Mouse (Mus musculus) hindbrain, embryonic 11.5 days (tissue): Measurements from ENCODE around the gene Ldb2. TPM values are rescaled to one million over a fixed set of nuclear protein-coding genes. Genes with fewer than 3 reads are reported as not detected.

ENCODE experiments used
- ATAC-seq: fragments of 200-750 bp; cut with Nextera tagmentation; 2 replicates; pipeline ENCODE4 v1.8.0; 2017; ENCODE audit warnings: mild to moderate bottlenecking, moderate TSS enrichment, moderate library complexity; ENCODE audit not compliant: low FRiP score
- DNase-seq: peaks from one replicate; pipeline ENCODE4 v3.0.0-alpha.2; 2015; ENCODE audit warnings: low spot score
- H3K27ac ChIP-seq: fragments of 300-500 bp; sonication (generic); 2 replicates; pipeline ENCODE4 v1.5.1; 2014; ENCODE audit warnings: mild to moderate bottlenecking, low read depth, low read length
- H3K27me3 ChIP-seq: fragments of 300-500 bp; sonication (generic); 2 replicates; pipeline ENCODE4 v1.6.1; 2014; ENCODE audit warnings: mild to moderate bottlenecking, low read length, moderate library complexity, mixed read lengths; ENCODE audit not compliant: control insufficient read depth, insufficient read depth
- H3K36me3 ChIP-seq: fragments of 300-500 bp; sonication (generic); 2 replicates; pipeline ENCODE4 v1.6.1; 2014; ENCODE audit warnings: mild to moderate bottlenecking, low read length, moderate library complexity, mixed read lengths; ENCODE audit not compliant: control insufficient read depth, insufficient read depth
- H3K4me1 ChIP-seq: fragments of 300-500 bp; sonication (generic); replicated peaks from 2 replicates; pipeline ENCODE4 v1.6.1; 2014; ENCODE audit warnings: low read length, mixed read lengths; ENCODE audit not compliant: control insufficient read depth, insufficient read depth
- H3K4me2 ChIP-seq: fragments of 300-500 bp; sonication (generic); replicated peaks from 2 replicates; pipeline ENCODE4 v1.6.1; 2014; ENCODE audit warnings: mild to moderate bottlenecking, low read depth, low read length
- H3K4me3 ChIP-seq: fragments of 300-500 bp; sonication (generic); 2 replicates; pipeline ENCODE4 v1.5.1; 2014; ENCODE audit warnings: low read depth, low read length
- H3K9ac ChIP-seq: fragments of 300-500 bp; sonication (generic); 2 replicates; pipeline ENCODE4 v1.6.1; 2014; ENCODE audit warnings: low read depth, low read length
- H3K9me3 ChIP-seq: fragments of 300-500 bp; sonication (generic); 2 replicates; pipeline ENCODE4 v1.6.1; 2016; ENCODE audit warnings: low read length; ENCODE audit not compliant: control insufficient read depth
- WGBS: fragments of 180-500 bp; shearing (Covaris S2); extraction: QIAGEN DNeasy Blood & Tissue Kit; methylation state at CpG from one replicate; pipeline ENCODE4 v1.1.7; 2014; 5-methylcytosine and 5-hydroxymethylcytosine counted together
- polyA plus RNA-seq: library from polyadenylated mRNA; unstranded; fragments of >200 nt; fragmentation: Nextera tagmentation; extraction: Ambion mirVana; gene quantifications from 2 replicates; pipeline ENCODE4 v1.2.1, GENCODE M21; 2014

The Ldb2 gene
- polyA plus RNA-seq, 1 experiment from 2014 or later: 33.6 TPM

DNA sequence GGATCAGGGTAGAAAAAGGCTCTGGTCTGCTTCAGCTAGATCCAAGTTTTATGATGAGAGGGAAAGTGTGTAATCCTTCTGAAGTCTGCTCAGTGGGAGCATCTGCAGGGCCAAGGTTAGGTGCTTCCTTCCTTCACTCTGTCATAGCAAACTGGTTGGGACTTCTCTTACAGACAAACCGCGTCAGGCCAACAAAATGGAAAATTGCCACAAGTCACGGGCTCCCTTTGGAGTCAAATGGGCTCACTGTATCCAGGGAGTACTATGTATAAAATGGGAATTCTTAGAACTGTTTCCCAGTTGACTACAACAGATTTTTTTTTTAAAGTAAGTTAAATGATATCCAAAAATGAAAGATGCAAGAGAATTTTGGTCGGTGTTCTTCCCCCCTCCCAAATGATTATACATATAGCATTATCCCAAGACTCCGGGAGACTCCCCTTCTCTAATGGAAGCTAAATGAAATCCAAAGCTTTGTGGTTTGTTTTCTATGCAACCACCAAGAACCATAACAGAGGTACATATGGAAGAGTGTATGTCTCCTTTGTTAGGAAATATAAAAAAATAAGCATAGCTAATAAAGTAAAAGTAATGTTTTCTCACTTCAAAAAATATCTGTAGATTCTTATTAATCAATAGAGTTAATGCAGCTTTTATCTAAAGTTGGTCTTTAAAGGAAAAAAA lies 262.0 kb downstream of the Ldb2 start:
- Histone ChIP-seq H3K4me2 (no peak overlapping the region), H3K27ac (no peak overlapping the region), H3K27me3 (no peaks in the 10 kb centered on the region), H3K9ac (no peak overlapping the region), H3K4me1 (no peaks in the 10 kb centered on the region), H3K4me3 (no peak overlapping the region), H3K36me3 (no peaks in the 10 kb centered on the region), H3K9me3 (no peaks in the 10 kb centered on the region)
- peak; percentile 68 for ATAC-seq
- WGBS: 81% methylated on average over 5 of the region's 5 CpGs
- DNase-seq: no peak

GRCm38 (mm10) chr5:44529466-44529865 lies 270.0 kb downstream of the Ldb2 start:
- no peak for ATAC-seq
- WGBS: 77% methylated on average over 3 of the region's 3 CpGs
- no peaks in the 10 kb centered on the region for H3K9me3 ChIP-seq
- no peak overlapping the region for H3K9ac ChIP-seq
- no peak overlapping the region for H3K4me2 ChIP-seq
- no peaks in the 10 kb centered on the region for H3K27me3 ChIP-seq
- no peak for DNase-seq
- no peaks in the 10 kb centered on the region for H3K36me3 ChIP-seq
- no peak overlapping the region for H3K27ac ChIP-seq
- no peaks in the 10 kb centered on the region for H3K4me1 ChIP-seq
- H3K4me3 ChIP-seq: no peak overlapping the region

GRCm38 (mm10) chr5:44529001-44529400 lies 270.5 kb downstream of the Ldb2 start:
- 89% methylated on average over 1 of the region's 1 CpGs for WGBS
- no peak for DNase-seq
- Histone ChIP-seq H3K9ac (no peak overlapping the region), H3K4me3 (no peak overlapping the region), H3K27ac (no peak overlapping the region), H3K27me3 (no peaks in the 10 kb centered on the region), H3K9me3 (no peaks in the 10 kb centered on the region), H3K4me2 (no peak overlapping the region), H3K36me3 (no peaks in the 10 kb centered on the region), H3K4me1 (no peaks in the 10 kb centered on the region)
- ATAC-seq: no peak

GRCm38 (mm10) chr5:44505221-44505620 lies 294.3 kb downstream of the Ldb2 start:
- Histone ChIP-seq H3K4me2 (no peak overlapping the region), H3K4me1 (no peaks in the 10 kb centered on the region), H3K9me3 (no peaks in the 10 kb centered on the region), H3K4me3 (no peak overlapping the region), H3K27ac (no peak overlapping the region), H3K36me3 (no peaks in the 10 kb centered on the region), H3K9ac (no peak overlapping the region), H3K27me3 (no peaks in the 10 kb centered on the region)
- WGBS: 88% methylated on average over 5 of the region's 5 CpGs
- ATAC-seq (no peak), DNase-seq (no peak)

DNA sequence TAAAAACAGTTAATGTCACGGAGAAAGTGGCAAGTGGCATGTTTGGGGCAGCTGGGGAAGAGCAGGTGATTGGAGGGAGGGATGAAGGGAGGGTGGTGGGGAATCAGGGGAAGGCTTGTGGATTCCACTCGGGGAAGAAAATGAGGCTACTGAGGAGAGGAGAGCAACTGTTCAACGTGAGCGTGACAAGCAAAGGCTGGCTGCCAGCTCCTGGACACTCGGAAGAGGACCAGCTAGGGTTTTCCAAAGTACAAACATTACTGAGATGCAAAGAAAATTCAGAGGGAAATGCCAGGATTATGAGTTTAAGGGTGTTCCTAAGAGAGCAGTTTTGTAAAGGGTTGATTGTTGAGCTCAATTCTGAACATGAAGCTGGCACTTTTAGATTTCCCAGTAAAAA lies 294.7 kb downstream of the Ldb2 start:
- H3K9me3 ChIP-seq: no peaks in the 10 kb centered on the region
- no peaks in the 10 kb centered on the region for H3K36me3 ChIP-seq
- no peaks in the 10 kb centered on the region for H3K27me3 ChIP-seq
- H3K4me1 ChIP-seq: no peaks in the 10 kb centered on the region
- H3K9ac ChIP-seq: no peak overlapping the region
- ATAC-seq (no peak), DNase-seq (no peak)
- no peak overlapping the region for H3K4me3 ChIP-seq
- H3K27ac ChIP-seq: no peak overlapping the region
- WGBS: 84% methylated on average over 5 of the region's 5 CpGs
- no peak overlapping the region for H3K4me2 ChIP-seq

DNA sequence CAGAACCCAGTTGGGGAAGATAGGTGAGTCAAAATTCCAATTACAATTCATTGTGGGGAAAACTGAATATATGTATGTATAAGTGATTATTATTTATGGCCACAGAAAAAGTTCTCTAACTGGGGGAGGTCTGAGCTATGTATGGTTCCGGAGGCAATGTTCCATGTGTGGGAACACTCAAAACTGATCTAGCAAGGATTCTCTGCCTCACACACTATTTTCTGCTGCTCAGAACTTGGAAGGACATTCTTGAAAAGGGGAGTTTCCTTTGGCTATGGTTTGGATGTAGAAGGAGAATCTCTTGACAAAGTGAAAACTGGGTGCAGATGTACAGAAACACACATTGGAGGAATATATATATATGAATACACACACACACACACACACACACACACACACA lies 301.3 kb downstream of the Ldb2 start:
- Histone ChIP-seq H3K36me3 (no peaks in the 10 kb centered on the region), H3K4me1 (no peaks in the 10 kb centered on the region), H3K9me3 (no peaks in the 10 kb centered on the region), H3K4me3 (no peak overlapping the region), H3K27ac (no peak overlapping the region), H3K9ac (no peak overlapping the region), H3K27me3 (no peaks in the 10 kb centered on the region), H3K4me2 (no peak overlapping the region)
- no peak for DNase-seq
- WGBS: 97% methylated on average over 1 of the region's 1 CpGs
- no peak for ATAC-seq

DNA sequence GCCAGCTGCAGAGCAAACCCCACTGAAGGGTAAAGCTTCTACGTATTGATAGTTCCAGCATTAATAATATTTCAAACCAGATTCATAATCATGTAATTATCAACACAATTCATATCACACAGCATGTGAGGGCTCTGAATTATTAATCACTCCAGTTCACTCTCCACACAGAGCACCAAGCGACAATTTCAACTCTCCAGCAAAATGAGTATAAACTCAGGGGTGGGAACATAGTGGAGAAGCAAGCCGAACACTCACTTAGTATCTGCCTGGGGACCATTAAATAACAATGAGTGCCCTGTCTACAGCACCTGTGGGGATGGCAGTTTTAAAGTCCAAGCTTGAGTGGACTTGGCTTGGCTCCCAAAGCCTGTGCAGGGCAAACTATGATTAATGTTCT lies 302.6 kb downstream of the Ldb2 start:
- WGBS: 84% methylated on average over 3 of the region's 3 CpGs
- H3K9ac ChIP-seq: no peak overlapping the region

DNA sequence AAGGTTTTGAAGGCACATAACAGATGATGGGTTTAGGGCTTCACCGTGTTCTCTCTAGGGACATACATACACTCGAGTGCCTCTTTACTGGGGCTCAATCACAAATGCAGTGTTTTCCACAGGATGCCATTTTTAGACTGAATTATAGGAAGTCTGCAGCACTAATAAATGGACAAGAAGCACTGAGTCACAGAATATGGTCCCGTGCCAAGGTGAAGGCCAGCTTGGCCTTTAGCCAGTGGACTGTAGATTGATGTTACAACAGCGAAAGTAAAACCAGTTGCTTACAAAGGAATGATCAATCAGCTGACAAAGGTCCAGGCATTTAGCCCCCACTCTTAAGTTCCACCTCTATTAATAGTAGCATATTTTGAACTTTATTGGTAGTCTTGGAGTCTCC lies 304.4 kb downstream of the Ldb2 start:
- Histone ChIP-seq H3K36me3 (no peaks in the 10 kb centered on the region), H3K27ac (no peak overlapping the region), H3K4me2 (no peak overlapping the region), H3K4me3 (no peak overlapping the region), H3K27me3 (no peaks in the 10 kb centered on the region), H3K4me1 (no peaks in the 10 kb centered on the region), H3K9ac (no peak overlapping the region), H3K9me3 (no peaks in the 10 kb centered on the region)
- DNase-seq (no peak), ATAC-seq (no peak)
- 88% methylated on average over 4 of the region's 4 CpGs for WGBS

More for the DNA sequence above, 302.6 kb downstream of the Ldb2 start:
- no peaks in the 10 kb centered on the region for H3K36me3 ChIP-seq
- no peaks in the 10 kb centered on the region for H3K4me1 ChIP-seq
- H3K27ac ChIP-seq: no peak overlapping the region
- ATAC-seq: no peak
- DNase-seq: no peak
- no peak overlapping the region for H3K4me2 ChIP-seq
- no peaks in the 10 kb centered on the region for H3K9me3 ChIP-seq
- no peaks in the 10 kb centered on the region for H3K27me3 ChIP-seq
- H3K4me3 ChIP-seq: no peak overlapping the region

GRCm38 (mm10) chr5:44494133-44494532 lies 305.3 kb downstream of the Ldb2 start:
- WGBS: 71% methylated on average over 9 of the region's 9 CpGs
- H3K27me3 ChIP-seq: no peaks in the 10 kb centered on the region
- H3K27ac ChIP-seq: no peak overlapping the region
- ATAC-seq (no peak), DNase-seq (no peak)
- H3K4me3 ChIP-seq: no peak overlapping the region
- no peak overlapping the region for H3K9ac ChIP-seq
- H3K9me3 ChIP-seq: no peaks in the 10 kb centered on the region
- H3K36me3 ChIP-seq: no peaks in the 10 kb centered on the region
- H3K4me1 ChIP-seq: no peaks in the 10 kb centered on the region
- no peak overlapping the region for H3K4me2 ChIP-seq
